Mouse (Mus musculus): ENCODE results near the gene Lgals12.
A peak's percentile ranks its signal among the peaks of the same experiment; 100 is the strongest.

Gene Lgals12

DNA sequence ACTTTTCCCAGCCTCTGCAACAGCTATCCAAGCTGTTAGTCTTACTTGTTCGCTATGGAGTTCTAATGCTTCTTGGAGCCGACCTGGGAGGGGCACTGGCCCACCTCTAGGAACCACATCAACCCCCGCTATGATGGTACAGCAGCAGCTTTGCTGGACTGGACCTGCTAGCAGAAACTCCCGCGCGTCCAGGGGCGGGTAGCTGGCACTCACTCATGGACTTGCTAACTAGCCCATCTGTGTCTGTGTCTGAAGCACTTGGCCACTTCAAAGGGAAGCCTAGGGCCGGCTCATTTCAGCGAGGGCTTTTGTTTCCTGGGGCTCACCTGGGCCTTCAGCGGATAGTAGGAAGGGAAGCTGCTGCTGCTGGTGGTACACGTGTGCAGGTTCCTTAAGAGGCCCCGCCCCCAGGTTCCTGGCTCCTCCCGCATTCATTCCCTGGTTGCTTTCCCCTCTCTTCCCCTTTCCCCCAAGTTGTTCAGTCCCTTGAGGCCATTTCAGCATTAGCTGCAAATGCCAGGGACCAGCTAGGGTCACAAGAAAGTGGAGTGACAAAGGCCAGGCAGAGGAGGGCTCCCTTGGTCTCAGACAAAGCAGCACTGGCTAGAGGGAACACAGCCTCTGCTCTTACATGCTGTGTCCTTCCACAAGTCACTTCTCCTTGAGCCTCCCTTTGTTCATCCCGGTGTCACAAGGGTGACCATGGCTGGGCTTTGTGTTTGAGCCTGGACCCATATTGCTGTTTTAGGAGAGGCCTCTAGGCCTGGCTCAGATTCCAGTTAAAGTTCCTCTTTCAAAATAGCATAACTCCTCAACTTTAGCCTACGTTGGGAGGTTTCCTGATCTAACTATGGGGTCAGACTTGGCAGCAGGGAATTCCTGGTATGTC lies at the start of gene Lgals12:
Gene Lgals12 (minus strand): TSS at position 393 of the 889 bp plus-strand sequence.
- DNase-seq (ENCODE audit: low spot score), result no peak

DNA sequence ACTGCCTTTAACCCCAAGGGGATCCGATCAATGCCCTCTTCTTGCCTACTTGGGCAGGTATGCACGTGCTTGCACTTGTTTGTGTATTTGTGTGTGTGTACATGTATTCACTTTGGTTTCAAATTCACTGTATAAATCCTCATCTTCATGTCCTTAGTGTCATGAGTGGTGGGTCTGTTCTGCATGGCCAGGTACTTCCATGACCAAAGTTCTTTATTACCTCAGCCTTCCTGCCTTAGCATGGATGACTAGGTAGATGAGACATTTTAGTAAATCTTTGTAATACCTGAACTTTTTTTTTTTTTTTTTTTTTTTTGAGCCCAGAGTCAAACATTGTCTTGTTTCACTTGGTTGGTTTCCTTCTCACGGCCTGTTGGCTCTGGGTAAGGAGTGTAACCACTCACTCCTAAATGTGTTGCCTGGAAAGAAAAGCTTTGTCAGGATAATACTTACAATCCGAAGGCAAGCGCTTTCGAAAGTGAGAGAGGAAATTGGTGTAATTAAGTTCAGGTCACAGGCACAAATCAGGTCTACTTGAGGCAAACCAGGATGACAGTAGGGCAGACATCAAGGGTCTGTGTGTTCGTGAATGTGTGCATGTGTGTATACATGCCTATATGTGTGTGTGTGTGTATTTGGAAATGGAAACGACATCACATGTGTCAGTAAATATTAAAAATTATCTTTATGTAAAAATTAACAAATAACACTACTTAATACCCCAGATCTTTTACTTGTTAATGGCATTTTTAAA lies 42.1 kb upstream of the Lgals12 start:
- no peak for DNase-seq (ENCODE audit: low spot score)

DNA sequence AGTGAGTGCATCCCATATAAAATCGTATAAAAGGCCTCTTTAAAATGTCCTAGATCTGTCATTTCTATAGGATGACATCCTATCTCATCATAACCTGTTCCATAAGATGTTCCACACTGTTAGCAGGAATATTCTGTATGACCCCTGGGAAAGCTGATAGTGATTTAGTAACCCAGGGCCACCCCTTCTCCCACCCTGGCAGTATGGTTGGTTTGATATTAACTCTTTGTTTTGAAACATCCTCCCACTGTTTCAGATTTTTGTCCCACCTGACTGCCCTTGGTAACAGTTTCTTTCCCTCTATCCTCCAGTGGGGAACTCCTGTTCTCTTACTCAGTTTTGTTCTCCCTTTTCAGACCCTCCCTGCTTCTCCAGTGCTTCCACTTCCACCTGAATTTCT lies 26.8 kb upstream of the Lgals12 start:
- no peak for DNase-seq (ENCODE audit: low spot score)

DNA sequence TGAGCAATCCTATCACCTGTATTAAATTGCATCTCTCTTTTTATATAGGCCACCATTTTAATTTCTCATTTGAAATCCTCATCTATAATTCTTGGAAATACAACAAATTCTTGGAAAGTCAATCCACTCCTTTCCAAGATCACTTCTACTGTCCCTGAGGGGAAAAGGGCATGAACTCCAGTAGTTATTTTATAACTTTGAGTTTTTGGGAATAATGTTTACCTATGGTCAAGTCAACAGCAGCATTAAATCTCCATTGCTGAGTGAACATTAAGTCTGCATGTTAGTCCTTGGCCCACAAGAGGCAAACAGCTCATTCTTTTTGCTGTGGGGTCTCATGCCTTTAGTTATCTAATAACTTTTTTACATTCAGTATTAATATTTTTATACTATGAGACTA lies 26.0 kb upstream of the Lgals12 start:
- no peak for DNase-seq (ENCODE audit: low spot score)

DNA sequence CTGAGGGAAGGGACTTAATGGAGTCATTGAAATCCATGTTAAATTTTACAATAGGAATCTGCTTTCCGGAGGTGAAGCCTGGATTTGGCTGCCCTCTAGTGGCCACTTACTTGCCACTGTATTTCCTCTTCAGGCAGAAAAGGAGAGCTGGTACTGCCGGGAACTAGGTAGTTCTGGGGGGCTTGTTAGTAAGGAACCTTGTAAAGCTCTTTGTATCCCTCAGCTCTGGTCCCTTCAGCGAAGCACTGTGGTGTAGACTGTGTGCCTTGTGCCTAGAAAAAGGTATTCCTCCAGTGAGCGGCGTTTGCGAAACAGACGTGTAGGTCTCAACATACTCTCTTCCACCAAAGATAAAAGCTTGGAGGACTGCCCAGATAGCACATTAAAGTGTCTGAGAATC lies 10.7 kb upstream of the Lgals12 start:
- peak; percentile 37 for DNase-seq (ENCODE audit: low spot score)

DNA sequence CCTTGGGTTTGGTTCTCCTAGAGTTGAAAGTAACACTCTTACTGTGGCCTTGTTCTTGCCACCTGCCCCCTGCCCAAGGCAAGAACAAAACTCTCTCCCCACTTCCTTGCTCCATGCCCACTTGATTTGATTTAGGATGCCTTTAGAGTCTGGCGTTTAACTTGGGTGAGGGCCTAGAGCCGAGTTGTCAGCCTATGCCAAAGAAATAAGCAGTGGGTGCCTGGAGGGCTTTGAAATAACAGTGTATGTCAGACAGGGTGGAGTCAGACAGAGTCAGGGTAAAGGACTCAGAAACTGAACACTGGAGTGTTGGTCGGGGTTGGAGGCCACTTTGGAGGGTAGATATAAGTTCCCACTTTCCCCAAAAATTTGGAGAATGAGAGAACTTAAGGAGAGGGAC lies 10.1 kb upstream of the Lgals12 start:
- no peak for DNase-seq (ENCODE audit: low spot score)

DNA sequence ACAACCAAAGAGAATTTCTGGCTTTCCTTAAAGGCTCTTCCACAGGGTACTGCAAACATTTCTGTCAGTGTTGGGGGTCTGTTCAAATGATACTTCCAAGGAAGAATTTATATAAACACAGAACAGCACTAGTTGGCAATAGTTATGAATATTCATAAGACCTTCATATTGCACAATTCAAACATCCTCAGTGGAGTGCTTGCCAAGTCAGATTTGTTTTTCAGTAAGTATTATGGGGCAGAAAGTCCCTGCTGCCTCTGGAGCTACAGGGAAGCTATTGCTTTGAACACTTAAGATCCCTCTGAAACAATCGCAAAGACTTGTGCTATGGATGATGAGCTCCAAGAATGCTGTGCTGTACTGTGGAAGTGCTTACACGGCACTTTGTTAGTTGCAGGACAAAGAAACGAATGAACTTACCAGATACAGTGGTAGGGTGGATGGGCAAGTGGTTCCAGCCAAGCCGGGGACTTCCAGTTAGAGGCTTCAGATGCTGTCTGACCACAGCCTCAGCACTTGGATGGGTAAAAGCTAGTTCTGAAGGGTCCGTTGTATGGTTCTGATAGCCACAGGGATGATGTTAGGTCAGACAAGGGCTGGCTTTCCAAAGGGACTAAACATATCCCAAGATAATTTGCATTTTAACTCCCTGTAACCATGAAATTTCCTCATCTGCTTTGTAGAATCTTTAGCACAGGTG lies 9.4 kb upstream of the Lgals12 start:
- DNase-seq (ENCODE audit: low spot score), result no peak

DNA sequence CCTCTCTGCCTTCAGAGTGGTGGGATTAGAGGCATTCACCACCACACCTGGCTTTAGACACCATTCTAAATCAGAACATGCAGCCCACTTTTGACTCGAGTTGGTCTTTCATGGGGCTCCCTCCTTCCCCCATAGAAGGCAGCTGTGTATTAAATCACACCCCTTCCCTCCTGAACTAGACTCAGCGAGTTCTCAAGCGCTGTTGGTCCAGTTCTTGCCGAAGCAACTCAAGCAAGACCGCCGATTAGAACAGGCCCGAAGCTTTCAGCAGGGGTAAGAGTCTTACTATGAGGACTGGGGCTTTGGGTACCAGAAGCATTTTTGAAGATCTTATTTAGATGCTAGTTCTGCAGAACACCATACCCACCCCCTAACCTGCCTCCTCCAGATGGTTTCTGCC lies 6.2 kb upstream of the Lgals12 start:
- DNase-seq (ENCODE audit: low spot score), result no peak

DNA sequence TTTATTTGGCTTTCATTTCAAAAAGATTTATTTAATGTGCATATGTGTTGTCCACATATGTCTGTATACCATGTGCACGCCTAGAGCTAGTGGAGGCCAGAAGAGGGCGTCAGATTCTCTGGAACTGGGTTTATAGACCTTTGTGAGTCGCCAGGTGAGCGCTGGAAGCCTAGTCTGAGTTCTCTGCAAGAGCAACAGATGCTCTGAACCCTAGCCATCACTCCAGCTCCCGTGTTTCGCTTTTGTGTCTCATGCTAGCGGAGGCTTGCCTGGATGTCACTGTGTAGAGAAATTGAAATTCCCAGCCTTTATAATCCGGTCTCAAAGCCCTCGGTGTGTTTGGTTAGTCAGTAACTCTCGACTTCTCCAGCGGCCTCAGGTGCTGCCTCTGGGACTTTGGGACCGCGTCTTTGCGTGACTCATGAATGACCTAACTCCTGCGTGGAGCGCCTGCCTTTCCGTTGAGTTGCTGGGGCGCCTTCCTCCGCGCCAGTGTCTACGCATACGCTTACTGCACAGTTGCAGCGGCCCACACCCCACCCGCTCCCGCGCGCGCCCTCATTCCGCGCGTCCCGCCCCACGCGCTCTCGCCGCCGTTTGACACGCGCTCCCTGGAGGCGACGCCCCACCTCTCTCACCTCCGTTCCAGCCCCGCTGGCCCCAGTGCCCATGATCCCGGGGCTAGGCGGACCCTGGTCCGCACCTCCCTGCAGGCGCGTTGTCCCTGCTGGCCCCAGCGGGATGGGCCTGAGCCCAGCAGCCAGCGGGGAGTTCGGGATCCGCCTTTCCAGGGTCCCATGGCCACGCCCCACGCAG lies 5.2 kb upstream of the Lgals12 start, which contains the start of gene Hrasls5:
Gene Hrasls5 (plus strand): TSS at position 600 of the 816 bp plus-strand sequence.
- no peak for DNase-seq (ENCODE audit: low spot score)

DNA sequence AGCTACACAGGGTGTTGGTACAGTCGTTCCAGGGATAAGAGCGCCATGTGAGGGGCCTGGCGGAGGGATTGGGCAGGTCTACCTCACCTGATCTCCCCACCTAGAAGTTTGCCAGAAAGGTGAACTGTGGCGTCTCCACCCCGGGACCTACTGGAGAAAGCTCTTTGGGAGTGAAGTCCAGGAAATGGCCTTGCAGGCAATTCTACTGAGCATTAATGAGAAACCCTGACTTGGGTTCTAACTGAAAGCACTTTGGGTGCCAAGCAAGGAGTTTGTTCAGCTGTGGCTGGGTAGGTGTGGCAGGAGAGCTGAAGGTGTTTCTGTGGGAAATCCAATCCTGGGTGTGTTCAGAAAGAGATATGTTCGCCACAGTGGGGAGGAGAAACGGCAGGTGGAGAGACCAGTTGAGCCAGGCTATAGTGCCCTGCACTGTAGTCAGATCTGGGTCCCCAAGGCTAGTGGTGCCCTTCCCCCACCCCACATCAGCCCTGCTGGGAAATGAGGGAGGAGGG lies 753 bp upstream of the Lgals12 start:
- DNase-seq (ENCODE audit: low spot score), result no peak

DNA sequence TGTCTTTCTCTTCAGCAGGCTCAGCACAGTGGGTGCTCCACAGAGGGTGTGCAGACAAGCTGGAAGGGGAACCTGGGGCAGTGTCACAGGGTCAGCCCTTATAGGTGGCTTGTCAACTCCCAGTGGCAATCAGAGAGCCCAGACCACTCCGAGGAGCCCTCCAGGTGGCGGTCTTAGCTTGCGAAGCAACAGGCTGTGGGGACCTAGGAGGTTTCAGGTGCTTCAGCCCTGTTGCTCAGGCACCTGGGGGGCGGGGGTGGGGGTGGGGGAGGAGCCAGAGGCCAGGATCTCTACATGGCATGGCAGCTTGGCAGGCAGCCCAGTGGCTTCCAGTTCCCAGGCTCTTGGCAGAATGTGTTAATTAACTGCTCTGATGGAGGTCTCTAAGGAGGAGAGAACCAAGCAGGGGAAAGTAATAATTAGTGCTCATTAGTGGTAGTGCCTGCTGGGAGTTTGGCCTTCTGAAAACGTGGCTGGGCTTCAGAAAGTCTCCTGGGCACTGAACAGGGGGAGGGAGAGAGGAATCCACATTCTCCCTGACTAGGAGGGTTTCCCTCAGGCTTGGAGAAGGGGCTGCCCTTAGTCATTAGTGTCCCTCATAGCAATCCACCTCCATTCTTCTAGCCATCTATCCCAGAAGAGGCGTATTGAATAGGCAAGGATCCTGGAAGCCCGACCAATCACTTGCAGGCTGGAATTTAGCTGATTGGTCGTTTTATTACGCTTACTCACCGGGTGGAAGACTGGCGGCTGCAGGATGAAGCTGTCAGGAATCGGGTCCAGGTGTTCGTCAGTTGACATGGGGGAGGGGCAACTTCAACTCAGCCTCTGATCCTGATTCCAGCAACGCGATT lies 836 bp downstream of the Lgals12 start:
- DNase-seq (ENCODE audit: low spot score), result no peak

DNA sequence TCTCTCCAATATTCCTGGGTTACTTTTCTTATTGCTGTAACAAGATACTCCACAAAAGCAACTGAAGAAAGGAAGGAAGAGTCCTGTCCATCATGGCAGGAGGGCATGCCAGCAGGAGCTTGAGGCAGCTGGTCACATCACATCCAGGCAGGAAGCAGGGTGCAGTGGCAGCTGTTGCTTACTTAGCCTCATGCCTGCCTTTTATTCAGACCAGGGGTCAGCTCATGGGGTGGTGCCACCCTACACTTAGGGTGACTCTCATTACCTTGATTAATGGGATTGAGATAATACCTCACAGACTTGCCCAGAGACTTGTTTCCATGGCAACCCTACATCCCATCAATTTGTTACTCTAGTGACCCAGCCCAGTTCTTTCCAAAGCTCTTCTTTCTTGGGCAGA lies 2.0 kb downstream of the Lgals12 start:
- DNase-seq (ENCODE audit: low spot score), result no peak

DNA sequence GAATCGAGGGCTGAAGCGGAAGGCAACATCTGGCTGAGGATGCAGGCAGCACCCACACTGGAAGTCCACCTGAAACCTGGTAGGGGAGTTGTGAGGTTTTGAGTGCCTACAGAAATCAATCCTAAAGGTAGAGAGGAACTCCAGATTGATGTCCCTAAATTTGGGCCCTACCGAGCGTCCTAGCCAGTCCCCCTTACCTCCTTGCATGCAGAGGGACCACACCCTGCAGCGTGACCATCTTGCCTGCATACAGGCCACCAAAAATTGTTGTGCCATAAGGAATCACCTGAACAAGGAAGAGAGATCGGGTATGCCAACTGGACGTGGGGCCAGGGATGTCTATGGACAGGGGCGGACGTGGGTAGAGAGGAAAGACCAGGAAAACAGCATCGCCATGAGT lies 2.9 kb downstream of the Lgals12 start:
- DNase-seq (ENCODE audit: low spot score), result no peak

DNA sequence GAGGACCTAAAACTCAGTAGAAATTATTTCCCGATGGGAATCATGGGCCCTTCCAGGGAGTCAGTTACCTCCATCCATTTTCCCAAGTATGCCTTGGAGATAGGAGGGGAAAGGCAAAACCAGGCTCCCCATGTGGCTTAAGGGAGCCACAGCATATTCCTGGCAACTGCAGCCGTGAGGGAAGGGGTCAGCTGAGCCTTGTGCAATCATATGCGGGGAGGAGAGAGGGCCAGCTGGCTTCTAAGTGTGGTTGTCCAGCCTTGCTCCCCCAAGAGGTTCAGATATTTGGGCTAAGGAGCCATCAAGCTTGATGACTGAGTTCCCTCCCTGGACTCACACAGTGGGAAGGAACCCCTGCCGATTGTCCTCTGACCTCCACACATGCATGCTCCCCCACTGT lies 5.4 kb downstream of the Lgals12 start:
- DNase-seq (ENCODE audit: low spot score), result no peak

DNA sequence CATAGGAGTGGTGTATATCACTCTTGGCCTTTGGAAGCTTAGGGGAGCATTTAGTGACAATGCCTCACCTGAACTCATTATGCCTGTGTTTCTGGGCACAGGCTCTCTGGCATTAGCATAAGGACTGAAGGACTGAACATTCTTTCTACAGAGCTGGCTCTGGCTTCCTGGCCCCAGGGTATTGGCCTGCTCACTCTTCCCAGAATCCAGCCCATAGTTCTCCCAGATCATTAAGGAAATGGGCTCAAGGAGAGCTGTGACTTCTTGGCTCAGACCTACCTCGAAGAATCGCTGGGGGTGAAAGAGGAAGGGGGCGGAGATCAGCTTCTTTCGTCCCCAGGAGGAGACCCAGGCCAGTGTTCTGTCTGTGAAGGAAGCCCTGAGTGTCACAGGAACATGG lies 8.5 kb downstream of the Lgals12 start:
- no peak for DNase-seq (ENCODE audit: low spot score)

DNA sequence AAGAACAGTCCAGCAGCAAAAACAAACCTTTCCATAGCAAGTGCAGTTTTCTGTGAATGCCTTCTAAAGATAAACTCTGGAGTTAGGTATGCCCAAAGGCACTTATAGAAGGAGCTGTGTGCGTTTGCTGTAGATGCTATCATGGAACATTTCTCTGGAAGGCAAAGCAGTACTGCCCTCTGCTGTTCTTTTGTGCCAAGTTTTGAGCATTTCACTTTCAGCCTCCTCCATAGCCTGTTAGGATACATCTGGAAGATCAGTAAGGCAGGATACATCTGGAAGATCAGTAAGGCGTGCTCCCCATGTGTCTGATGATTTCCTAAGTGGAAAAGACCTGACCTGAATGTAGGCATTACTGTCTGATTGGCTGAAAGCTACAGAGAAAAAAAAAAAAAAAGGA lies 11.5 kb downstream of the Lgals12 start:
- DNase-seq (ENCODE audit: low spot score), result no peak

DNA sequence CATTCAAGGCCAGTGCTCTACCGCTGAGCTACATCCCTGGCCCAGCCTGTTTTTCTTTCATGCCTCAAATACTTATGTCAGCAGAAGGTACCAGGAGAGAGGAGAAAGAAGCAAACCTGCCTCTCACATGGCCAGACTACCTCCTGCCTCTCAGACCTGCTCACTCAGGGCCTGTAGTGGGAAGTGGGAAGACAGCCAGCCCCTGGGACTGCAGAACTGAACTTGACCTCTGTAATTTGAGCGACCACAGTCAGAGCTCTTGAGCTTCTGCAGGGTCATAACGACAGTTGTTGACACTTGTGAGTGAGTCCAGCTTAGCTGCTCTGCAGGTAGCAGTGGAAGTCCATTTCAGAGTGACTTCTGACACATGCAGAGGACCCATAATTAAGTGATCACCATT lies 15.0 kb downstream of the Lgals12 start:
- no peak for DNase-seq (ENCODE audit: low spot score)

DNA sequence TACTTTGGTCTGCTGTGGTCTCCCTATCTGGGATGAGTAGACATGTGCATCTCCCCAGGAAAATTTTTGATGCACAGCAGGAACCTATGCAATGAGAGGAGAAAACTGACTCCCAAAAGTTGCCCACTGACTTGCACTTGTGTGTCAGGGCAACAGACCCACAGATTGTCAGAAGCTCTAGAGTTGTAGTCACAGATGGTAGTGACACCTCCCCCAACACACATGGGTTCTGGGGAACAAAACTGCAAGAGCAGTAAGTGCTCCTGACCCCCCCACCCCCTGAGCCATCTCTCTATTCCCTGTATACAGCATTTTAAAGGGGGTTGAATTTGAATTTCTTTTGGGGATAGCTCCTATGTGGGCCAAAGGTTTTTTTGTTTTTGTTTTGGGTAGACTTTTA lies 16.2 kb downstream of the Lgals12 start:
- no peak for DNase-seq (ENCODE audit: low spot score)

DNA sequence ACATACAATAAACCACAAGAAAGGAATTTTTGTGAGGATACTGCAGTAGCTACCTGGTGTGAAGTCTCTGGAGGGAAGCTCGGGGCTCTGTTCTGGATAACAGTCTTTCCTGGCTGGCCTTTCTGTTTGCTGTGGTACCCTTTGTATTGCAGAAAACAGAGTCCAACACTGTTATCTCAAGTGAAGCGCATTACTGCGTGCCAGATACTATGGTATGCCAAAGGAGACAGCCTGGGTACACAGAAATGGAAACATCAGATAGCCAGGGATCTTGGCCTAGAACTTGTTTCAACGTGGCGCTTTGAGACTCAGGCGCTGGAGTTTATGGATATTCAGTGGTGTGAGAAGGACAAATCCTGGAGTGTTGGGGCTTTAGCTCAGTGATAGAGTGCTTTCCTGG lies 21.2 kb downstream of the Lgals12 start:
- no peak for DNase-seq (ENCODE audit: low spot score)

DNA sequence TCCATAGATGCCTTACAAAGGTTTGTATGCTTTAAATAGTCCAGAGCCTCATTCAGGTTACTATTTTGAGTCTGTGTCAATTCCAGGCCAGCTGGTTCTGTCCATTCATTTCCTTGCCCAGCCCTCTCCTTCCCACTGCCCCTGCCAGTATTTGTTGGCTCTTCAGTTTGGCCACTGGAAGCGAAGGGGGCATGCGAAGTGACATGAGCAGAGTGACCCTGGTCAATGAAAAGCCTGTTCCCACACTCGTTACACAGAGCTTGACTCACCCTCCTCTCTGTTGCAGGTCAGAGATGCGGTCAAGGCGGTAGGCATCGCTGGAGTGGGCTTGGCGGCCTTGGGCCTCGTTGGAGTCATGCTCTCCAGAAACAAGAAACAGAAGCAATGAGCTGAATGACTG lies 21.7 kb downstream of the Lgals12 start:
- no peak for DNase-seq (ENCODE audit: low spot score)

DNA sequence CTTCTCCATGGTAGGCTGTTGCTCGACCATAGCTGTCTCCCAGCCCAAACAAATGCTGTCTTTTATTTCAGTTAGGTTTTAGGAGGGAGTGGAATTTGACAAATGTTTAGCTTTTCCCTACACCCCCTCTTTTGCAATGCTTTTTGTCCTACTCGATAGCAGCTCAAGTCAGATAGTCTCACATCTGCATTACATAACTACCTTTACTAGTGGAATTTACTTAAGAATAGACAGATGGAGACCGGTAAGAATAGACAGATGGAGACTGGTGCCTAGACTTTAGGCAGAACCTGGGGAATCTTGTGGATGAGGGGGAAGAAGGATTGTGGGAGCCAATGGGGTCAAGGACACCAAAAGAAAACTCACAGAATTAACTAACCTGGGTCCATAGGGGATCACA lies 23.4 kb downstream of the Lgals12 start:
- no peak for DNase-seq (ENCODE audit: low spot score)

Data from layer of hippocampus, adult 9-10 months (tissue).